Mouse (Mus musculus): Measurements from ENCODE around the gene Lsm7.

The Lsm7 gene

GRCm38 (mm10) chr10:80854913-80855748 lies at the start of gene Lsm7, which contains the start of gene Sppl2b:
TSS of gene Lsm7 (minus strand) at chr10:80855209.
TSS of gene Sppl2b (plus strand) at chr10:80855275.
- TF ChIP-seq GATA4 (IDR thresholded peaks at IDR 0.05; ENCODE audit: insufficient replicate concordance, low read length), result no peak; the same call in 1 of the 2 replicates

GRCm38 (mm10) chr10:80904709-80905108 lies 49.7 kb upstream of the Lsm7 start:
- TF ChIP-seq GATA4 (IDR thresholded peaks at IDR 0.05; ENCODE audit: insufficient replicate concordance, low read length), result no peak

- TF ChIP-seq GATA4 (IDR thresholded peaks at IDR 0.05; ENCODE audit: insufficient replicate concordance, low read length), result no peak
These were observed 49.1 kb upstream of the Lsm7 start for GRCm38 (mm10) chr10:80904004-80904693.

GRCm38 (mm10) chr10:80903282-80903681 lies 48.3 kb upstream of the Lsm7 start:
- TF ChIP-seq GATA4 (IDR thresholded peaks at IDR 0.05; ENCODE audit: insufficient replicate concordance, low read length), result no peak

GRCm38 (mm10) chr10:80902273-80902940 lies 47.4 kb upstream of the Lsm7 start:
- TF ChIP-seq GATA4 (IDR thresholded peaks at IDR 0.05; ENCODE audit: insufficient replicate concordance, low read length), result no peak

GRCm38 (mm10) chr10:80901409-80902272 lies 46.6 kb upstream of the Lsm7 start:
- TF ChIP-seq GATA4 (IDR thresholded peaks at IDR 0.05; ENCODE audit: insufficient replicate concordance, low read length), result no peak

- TF ChIP-seq GATA4 (IDR thresholded peaks at IDR 0.05; ENCODE audit: insufficient replicate concordance, low read length), result no peak
These were observed 45.6 kb upstream of the Lsm7 start, which contains the start of gene Timm13 for GRCm38 (mm10) chr10:80900318-80901247. TSS of gene Timm13 (minus strand) at chr10:80900969.

GRCm38 (mm10) chr10:80899591-80900317 lies 44.7 kb upstream of the Lsm7 start:
- no peak for TF ChIP-seq GATA4 (IDR thresholded peaks at IDR 0.05; ENCODE audit: insufficient replicate concordance, low read length)

GRCm38 (mm10) chr10:80899074-80899473 lies 44.1 kb upstream of the Lsm7 start:
- no peak for TF ChIP-seq GATA4 (IDR thresholded peaks at IDR 0.05; ENCODE audit: insufficient replicate concordance, low read length)

GRCm38 (mm10) chr10:80897861-80898510 lies 43.0 kb upstream of the Lsm7 start:
- TF ChIP-seq GATA4 (IDR thresholded peaks at IDR 0.05; ENCODE audit: insufficient replicate concordance, low read length), result no peak

- no peak for TF ChIP-seq GATA4 (IDR thresholded peaks at IDR 0.05; ENCODE audit: insufficient replicate concordance, low read length)
These were observed 41.8 kb upstream of the Lsm7 start for GRCm38 (mm10) chr10:80896581-80897485.

Measured in liver, adult (tissue).